Mouse (Mus musculus) fat pad, adult 2 months (tissue): ENCODE data around the gene Sgo2a.
A peak's percentile ranks its signal among the peaks of the same experiment; 100 is the strongest.
"Not testable (repeated sequence)": the region's sequence is repeated elsewhere in the genome, so short reads cannot be mapped to it uniquely, and the experiment has no call there.

Experiments
- DNase-seq: peaks from one replicate; pipeline ENCODE4 v3.0.0-alpha.2; 2011; ENCODE audit warnings: low read depth, low spot score; ENCODE audit errors: extremely low read depth

The Sgo2a gene

DNA sequence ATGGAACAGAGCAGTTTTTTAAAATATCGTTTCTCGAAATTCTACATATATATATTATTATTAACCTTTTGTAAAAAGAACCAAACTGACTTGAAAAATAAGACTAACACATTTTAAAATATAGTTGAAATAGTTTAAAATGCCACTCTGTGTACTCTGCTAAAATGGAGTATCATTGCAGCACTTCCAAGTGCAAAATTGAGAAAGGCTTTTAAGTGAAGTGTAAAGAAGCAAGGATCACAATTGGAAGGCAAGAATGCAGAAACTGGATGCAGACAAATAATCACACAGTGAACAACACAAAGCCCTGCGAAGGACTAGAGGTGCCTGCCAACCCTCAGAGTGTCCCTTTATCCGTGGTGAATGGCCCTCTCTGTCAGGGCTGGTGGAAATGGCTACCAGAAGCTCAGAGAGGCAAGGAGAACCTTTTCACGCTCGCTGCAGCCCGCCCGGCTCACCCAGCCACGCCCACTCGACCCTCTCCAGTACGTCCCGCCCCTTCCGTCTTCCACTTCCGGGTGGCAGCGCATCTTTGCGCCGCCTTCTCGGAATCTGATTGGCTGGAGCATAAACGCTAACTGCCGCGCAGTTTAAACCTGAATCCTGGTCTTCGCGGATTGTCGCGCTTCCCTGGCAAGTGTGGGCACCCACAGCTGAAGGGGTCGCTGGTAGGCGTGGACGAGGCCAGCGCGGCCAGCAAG is at the start of gene Sgo2a:
Gene Sgo2a (plus strand): TSS at position 540 of the 701 bp plus-strand sequence.
- DNase-seq = peak; percentile 42

GRCm38 (mm10) chr1:57947552-57948347 is 48.0 kb upstream of the Sgo2a start:
- no peak for DNase-seq

- DNase-seq = no peak
Observed at GRCm38 (mm10) chr1:57949195-57949594, 46.6 kb upstream of the Sgo2a start.

- no peak for DNase-seq
Observed at GRCm38 (mm10) chr1:57949716-57950115, 46.1 kb upstream of the Sgo2a start.

GRCm38 (mm10) chr1:57952509-57952908 is 43.3 kb upstream of the Sgo2a start:
- DNase-seq = no peak

GRCm38 (mm10) chr1:57953586-57954375 is 42.0 kb upstream of the Sgo2a start:
- no peak for DNase-seq

- DNase-seq = no peak
Observed at GRCm38 (mm10) chr1:57954376-57954765, 41.4 kb upstream of the Sgo2a start.

DNA sequence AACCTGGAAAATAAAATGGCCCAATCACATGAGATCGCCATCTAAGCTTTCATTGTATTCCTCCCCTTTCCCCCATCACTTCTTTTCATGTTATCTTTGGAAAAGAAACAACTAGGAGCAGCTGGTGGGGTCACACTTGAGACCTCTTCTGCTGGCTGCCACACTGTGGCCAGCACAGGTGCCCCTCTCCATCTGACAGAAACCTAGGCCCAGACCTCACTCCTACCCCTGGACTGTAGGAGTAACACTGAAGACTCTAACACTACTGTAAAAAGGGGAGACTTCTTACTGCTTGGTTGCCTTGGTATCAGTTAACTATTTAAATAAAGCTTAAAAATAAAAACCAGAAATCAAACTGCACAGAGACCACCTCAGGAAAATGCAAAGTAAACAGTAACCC is 40.0 kb upstream of the Sgo2a start:
- no peak for DNase-seq

DNA sequence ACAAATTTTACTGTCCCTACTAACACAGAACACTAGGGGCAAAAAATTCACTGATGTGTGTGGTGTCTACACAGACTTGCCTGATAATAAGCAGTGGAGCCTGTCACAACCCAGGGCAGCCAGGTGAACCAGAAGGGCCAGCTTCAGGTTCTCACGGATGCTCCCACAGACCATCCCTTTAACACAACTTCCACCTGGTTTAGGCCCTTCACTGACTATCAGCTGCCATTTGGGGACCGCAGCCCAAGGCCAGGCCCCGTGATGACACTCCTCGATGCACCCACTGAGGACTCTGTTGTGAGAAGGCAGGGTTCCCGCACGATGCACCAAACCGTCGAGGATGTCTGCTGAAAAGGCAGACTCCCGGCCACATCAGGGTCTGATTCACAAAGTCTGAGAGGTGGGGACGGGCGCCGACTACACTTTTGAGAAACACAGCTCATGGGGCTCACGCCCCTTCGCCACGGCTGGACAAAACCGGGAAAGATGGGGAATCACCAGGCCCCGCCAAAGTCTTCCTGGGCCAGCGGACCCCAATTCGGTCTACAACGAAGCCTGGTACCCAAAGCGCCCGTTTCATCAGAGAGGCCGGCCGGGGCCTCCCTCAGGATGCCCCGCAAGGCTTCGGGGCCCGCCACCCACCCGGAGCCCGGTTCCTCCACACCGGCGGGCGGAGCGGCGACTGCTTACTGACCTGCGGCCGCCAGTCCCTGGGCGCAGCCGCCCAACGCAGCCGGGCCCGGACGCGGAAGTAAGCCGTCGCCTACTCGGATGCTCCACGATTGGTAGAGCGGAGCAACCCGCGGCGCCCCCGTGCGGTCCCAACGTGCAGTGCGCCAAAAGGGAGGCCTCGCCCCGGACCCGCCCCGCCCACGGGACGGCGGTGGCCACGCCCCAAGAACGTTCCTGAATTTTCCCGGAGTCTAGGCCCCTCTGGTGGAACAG is 26.2 kb upstream of the Sgo2a start:
- no peak for DNase-seq

- no peak for DNase-seq
Observed at GRCm38 (mm10) chr1:57971588-57971987, 24.2 kb upstream of the Sgo2a start.

DNA sequence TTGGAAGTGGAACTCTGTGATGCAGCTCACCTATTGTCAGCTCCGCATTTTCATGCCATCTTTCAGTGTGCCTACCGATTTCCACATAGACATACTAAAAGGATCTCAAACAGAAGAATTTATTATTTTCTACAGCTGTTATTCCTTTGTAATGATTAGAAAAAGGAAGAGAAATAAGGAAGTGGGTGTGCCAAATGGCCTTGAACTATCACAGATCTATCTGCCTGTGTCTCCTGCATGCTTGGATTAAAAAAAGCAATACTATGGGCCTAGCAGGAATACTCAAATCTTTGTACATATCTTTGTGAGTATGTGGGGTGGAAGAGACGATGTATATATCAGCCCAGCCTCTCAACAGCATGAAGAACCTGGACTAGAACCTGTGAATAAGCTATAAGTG is 18.9 kb upstream of the Sgo2a start:
- no peak for DNase-seq

DNA sequence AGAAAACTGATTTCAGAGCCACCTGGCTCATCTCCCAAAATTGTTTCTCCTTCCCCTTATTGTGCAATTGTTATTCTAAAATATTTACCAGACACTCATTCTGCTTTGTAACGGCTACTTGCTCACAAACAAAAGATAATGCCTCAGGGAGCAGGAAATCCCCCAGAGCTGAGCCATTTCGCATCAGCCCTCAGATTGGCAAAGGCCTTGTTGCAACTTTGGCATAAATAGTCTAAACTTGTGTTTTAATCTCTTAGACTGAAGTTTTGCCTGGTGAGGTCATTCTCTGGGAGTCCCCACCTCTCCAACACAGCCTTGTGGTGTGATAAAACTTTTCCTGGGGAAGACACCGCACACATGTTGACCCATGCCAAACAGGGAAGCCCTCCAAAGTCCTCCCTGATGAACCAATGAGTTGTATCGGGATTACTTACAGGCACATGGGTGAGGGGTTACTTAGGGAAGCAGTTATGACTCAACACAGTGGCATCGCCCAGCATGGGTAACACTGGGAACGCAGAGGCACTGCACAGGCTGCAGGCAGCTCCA is 6.6 kb upstream of the Sgo2a start:
- no peak for DNase-seq

- DNase-seq = no peak
Observed at GRCm38 (mm10) chr1:57991277-57991676, 4.5 kb upstream of the Sgo2a start.

GRCm38 (mm10) chr1:57996133-57996615 is 403 bp downstream of the Sgo2a start:
- no peak for DNase-seq

DNA sequence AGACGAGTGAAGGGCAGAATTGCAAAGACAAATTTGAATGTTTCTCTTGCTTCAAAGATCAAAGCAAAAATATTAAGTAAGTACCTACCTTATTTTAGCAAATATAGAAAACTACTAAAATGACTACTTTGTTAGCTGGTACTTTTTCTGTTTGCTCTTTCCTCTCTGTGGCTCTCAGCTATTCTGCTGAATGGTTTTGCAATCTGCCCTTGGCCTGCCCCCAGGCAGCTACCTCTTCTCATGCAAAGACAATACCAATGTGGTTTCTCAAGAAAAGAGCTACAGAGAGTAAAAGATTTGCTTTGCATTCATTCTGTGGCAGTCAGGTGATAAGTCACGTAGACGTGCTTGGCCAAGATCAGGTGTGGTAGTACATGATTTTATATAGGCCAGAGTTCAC is 2.4 kb downstream of the Sgo2a start:
- no peak for DNase-seq

DNA sequence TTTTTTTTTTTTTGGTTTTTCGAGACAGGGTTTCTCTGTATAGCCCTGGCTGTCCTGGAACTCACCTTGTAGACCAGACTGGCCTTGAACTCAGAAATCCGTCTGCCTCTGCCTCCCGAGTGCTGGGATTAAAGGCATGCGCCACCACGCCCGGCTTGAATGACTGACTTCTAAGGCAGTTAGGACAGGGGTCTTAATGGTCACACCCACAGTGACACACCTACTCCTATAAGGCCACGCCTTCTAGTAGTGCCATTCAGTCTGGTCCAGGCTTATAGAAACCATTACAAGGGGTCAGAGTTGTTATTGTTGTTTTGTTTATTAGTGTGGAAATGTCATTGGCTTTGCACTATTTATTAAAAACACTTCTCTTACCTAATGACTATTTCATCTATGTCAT is 10.6 kb downstream of the Sgo2a start:
- DNase-seq = not testable (repeated sequence)

GRCm38 (mm10) chr1:58018856-58019255 is 23.1 kb downstream of the Sgo2a start, which contains the start of gene Kctd18:
Gene Kctd18 (minus strand): TSS chr1:58018956.
- DNase-seq = no peak

- DNase-seq = no peak
Observed at GRCm38 (mm10) chr1:58027707-58028106, 31.9 kb downstream of the Sgo2a start.

DNA sequence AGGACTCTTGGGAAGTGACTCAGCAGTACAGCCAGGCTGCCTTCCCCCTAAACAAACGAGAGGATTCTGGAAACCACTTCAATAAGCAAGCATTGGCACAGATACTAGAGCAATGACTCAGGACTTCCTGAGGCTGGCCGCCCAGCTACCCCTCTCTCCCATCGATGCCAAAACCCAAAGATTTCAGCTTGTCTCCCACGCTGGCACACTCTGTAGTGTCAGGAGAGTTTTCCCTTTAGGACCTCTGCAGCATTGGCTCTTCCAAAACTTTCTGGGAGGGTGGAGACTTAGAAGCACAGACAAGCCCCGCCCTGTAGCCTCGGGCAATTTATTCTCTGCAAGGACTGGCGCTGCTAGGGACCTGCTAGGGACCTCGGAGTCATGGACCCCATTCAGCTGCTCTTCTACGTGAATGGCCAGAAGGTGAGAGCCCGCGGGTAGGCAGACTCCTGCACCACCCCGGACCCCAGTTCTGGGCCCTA is 33.9 kb downstream of the Sgo2a start, which contains the start of gene Aox1:
Gene Aox1 (plus strand): TSS at position 296 of the 482 bp plus-strand sequence.
- DNase-seq = peak; percentile 81
